Mouse (Mus musculus) thymus, postnatal 10 days (tissue): ENCODE measurements at regions not wholly inside any gene's neighbourhood (a gene's known extent, or its start where the extent isn't known, plus 50 kb on each side); places are given as distances from the start of the nearest gene placed in this dataset.

Experiments
- DNase-seq, 2 experiments: peaks; one replicate each; pipeline ENCODE4 v3.0.0; 2021; ENCODE audit warnings: low spot score in 2 of 2

DNA sequence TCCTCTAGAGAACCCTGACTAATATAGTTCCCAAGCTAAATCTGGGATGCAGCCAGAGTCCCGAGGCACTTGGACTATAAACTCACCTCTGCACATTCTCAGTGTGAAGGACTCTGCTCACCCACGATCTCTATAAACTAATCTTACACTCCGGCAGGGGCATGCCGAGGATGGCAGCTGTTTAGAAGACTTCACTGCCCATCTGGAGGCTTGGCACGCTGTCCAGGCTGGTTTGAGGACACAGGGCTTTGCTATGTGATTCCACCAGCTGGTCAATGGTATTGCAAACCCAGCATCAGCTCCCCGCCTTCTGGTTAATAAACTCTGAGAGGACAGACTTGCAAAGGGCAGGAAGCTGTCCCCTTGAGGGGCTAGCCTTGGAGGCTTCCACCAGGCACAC lies 153.3 kb upstream of the Irx3 start:
- DNase-seq, result no peak

DNA sequence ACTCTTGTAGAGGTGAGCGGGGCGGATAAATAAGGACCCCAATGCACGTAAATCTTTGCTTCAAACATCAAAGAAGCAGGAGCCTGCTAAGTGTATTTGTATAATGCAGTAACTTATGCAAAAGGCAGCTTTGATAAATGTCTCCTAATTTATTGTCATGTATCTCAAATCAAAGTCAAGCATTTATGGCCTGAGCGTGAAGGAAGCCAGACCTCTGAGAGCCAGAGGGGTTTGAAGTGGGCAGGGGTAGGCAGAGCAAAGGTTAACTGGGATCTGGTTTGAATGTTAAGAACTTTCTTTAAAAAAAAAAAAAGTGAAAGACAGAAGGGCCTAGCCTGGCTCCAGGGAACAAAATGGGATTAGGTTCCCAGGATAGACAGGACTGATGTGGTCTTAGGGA lies 151.1 kb upstream of the Irx3 start:
- no peak for DNase-seq

GRCm38 (mm10) chr8:91949110-91949509 lies 147.2 kb upstream of the Irx3 start:
- DNase-seq, result no peak

DNA sequence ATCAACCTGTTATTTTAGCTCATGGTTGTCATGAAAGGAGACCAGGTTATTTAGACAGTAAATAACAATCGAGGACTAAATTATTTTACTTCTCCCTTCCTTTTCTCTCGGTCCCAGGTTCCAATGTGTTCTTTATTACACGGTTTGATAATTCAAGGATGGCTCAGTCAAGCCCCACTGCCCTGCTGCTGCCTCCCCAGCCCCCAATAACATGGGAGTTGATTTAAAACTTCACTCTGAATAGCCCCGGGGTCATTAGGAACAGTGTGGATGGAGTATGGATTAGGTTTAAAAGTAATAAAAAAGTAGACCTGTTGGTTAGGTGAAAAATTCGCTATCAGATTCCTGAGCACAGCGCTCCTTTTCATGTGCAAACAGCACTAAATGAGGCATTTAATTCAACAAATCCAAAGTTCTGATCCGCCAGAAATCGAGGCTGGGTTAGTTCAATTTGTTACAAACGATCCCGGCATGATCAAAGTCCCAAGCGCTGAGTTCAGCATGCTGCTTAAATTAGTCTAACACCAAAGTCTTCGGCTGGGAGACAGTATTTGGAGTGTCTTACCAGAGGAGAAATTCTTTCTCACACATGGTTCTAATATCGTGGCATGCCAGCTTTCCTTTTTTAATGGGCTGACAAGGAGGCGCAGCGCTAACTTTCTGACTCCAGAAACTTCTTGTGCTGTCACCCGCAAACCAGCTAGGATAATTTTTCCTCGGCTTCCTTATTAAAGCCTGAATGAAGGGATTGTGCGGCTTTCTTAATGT lies 146.5 kb upstream of the Irx3 start:
- DNase-seq, result no peak

DNA sequence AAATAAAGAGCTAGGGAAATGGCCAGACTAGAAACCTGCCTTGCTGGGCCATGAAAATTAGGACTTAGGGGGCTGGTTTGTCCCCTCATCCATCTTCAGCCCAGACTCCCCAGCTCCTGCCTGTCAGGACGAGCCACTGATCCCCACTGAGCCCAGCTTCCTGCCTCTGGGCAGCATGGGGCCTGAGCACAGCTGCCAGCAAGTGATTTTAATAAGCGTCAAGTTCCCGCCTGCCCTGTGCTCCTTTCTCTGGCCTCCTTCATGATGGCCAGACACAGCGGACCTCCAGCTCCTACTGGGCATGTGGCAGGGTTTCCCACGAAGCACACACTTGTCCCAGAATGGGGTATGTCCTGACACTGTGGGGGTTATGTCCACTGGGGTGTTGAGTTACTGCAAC lies 139.1 kb upstream of the Irx3 start:
- DNase-seq, result no peak

DNA sequence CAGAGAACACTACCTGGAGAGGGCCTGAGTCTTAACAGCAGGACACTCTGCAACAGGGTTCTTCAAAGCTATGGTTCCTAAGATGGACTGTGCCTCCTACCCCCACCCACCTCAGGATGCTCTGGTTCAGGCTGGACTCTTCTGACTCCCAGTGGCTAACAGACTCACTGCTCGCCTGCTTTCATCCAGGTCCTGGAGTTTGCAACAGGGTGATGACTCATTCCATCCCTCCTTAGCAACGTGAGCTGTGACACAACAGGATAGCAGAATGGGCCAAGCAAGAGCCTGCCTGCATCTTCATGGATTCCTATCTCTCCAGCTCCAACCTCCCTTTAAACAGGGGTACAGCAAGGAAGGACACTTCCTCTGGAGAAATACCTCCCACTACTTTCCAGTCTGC lies 135.4 kb upstream of the Irx3 start:
- DNase-seq, result no peak

GRCm38 (mm10) chr8:91930520-91930919 lies 128.7 kb upstream of the Irx3 start:
- no peak for DNase-seq

- DNase-seq, result no peak
Measured at GRCm38 (mm10) chr8:91925968-91926524, 124.2 kb upstream of the Irx3 start.

GRCm38 (mm10) chr8:91924152-91924551 lies 122.3 kb upstream of the Irx3 start:
- no peak for DNase-seq

DNA sequence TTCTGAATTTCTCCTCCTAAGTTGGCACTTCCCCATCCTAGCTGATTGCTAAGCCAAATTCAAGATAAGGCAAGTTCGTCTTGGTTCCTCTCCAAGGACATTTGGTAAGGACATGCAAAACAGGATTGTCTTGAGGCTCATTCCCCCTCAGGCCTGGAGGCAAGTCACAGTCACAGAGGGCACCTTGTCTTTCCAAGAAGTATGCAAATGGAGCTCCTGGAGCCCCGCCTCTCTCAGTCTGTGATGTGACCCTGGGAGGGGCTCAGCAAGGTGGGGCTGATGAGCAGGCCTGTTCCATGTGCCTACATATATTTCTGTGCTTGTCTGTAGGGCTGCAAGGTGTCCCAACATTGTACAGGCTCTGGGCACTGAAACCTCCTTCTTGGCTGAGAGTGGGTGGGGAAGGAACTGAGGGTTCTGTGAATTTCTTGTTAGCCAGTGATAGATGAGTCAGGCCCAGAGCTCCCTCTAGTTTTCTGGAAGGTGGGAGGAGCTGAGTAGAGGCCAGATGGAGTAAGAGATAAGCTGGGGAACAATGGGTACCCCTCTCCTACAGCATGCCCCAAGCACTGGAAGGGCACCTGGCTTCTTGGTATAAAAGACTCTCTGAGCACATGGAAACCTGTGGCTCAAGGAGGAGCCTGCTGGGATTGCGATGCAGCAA lies 120.5 kb upstream of the Irx3 start:
- DNase-seq, result no peak

- no peak for DNase-seq
Measured at GRCm38 (mm10) chr8:91917834-91918233, 116.0 kb upstream of the Irx3 start.

- no peak for DNase-seq
Measured at GRCm38 (mm10) chr8:91913971-91914370, 112.1 kb upstream of the Irx3 start.

DNA sequence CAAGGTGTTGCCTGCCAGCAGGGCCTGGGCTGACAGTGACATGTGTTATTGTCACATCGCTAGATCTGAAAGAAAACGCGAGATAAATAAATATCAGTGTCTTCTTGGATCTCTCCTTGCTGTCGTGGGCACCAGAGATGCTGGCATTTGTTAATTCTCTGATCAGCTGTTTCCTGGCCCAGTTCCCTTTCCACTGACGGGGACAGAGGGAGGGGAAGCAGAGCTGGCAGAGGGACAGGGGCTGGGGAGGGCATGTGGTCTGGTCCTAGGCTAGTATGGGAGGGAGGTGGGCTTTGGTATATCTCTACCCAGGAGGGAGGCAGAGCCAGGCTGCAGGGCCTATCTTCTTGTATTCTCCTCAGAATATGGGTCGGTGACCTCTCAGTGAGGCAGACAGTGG lies 111.3 kb upstream of the Irx3 start:
- no peak for DNase-seq

- DNase-seq, result no peak
Measured at GRCm38 (mm10) chr8:91909637-91910383, 107.9 kb upstream of the Irx3 start.

- no peak for DNase-seq
Measured at GRCm38 (mm10) chr8:91908731-91909353, 107.0 kb upstream of the Irx3 start.

- DNase-seq, result no peak
Measured at GRCm38 (mm10) chr8:91907178-91907577, 105.3 kb upstream of the Irx3 start.

DNA sequence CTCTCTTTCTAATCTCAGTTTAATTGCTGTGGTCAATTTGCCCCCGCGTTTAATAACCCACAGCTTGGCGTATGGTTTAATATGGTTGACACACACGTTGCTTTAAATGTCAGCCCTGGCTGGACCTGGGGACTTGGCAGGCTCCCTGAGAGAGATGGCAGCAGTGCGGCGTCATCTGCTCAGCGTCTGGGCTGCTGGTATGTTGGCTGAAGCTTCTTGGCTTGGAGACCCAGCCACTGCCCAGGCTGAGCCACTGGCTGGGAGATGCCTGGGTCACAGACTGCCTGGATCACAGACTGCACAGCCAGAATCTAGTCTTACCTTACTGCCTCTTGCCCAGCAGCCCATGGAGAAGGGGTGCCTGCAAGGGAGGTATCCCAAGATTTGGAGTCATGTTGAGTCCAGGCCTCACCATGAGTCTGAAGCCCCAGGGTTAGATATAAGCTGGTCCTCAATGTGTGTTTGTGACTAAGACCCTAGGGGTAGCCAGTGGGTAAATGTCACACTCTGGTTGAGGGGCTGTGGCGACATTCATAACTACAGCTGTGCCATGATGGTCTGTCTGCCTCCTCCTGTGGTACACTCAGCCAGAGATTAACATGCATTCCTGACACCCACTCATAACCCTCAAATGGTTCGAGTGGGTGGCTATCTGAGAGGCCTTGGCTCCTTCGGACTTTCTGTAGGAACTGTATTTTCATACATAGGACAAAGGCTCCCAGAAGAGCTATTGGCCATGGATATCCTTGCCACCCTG lies 99.8 kb upstream of the Irx3 start:
- DNase-seq, result no peak

DNA sequence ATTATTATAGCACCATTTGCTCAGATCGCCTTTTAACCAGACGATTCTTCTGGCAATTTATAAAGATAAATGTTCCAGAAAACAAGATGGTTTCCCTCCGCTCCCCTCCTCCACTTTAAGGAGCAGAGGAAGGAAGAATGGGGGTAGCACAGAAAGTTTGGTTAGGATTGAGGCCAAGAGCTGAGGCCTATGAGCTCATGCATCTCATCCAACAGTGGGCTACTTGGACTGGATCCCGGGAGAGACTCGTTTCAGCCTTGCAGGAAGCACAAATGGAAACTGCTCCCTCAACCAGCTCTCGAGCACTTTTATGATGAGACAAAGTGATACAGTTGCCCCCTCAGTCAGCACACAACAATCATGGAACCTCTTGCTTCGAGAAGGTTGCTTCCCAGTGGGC lies 97.9 kb upstream of the Irx3 start:
- no peak for DNase-seq

- no peak for DNase-seq
Measured at GRCm38 (mm10) chr8:91897381-91897780, 95.5 kb upstream of the Irx3 start.

- DNase-seq, result no peak
Measured at GRCm38 (mm10) chr8:91895987-91896386, 94.1 kb upstream of the Irx3 start.

DNA sequence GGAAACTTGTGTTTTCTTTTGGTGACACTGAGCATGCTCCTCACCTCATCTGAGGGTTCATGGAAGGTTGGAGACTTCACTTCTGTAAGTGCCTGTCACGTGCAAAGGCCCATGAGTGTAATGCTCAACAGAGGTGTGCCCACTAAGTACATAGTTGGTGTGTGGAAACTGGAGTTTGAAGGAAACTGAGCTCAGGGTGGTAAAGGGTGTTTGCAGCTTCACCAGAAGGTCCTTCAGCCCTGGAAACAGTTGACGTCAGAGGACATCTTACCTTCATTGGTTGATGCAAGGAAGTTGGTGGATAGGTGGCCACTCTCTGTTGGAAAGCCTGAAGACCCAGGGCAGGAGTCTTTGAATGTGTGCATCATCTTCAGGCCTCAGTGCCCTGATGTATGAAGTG lies 83.0 kb upstream of the Irx3 start:
- no peak for DNase-seq
